Mouse (Mus musculus) ZHBTc4 (cell line): Measurements from ENCODE around the gene Mief2.

Experiments
- DNase-seq: peaks from one replicate; pipeline ENCODE4 v3.0.0-alpha.2; 2011; ENCODE audit warnings: low read depth, low spot score

Gene Mief2

DNA sequence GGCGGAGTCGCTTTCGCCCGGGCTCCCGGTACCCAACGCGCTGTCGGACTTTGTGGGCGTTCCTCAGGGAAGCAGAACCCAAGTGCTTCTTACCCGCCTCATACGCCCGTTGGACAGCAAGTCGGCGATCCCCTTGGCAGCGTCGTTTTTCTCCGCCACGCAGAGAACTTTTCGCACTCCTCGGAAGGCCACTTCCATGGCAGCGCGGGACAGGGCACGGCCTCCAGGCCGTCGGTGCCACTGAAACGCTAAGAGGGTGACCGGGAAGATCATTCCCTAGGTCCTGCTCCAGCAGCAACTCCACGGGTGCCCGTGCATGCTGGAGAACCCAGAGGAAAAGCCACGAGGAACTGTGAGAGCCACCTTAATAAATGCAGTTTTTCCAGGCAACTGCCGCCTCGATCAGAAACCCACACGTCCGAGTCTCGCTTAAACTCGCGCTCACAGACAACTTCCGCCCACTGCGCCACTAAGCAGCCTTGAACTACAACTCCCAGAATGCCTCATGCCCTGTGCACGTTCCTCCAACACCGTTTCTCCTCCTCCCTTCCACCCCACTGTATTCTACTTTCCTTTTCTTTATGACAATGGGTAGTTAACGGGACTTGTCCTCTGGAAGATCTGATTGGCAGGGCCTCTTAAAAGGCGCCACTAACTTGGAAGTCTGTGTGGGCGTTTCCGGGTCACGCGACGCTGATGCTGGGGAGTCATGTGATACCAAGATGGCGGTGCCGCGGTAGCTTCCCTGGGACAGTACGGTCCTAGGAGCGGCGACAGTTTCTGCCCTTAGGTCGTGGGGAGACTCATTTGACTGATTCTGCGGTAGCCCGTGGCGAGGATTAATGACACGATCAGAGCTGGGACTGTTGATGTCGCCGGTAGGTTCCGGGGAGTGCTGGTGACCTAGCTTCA is 48.9 kb downstream of the Mief2 start, which contains the start of the genes Top3a and Smcr8:
Gene Top3a (minus strand): TSS at position 537 of the 912 bp plus-strand sequence.
Gene Smcr8 (plus strand): TSS at position 696 of the 912 bp plus-strand sequence.
- DNase-seq: peak; percentile 98

DNA sequence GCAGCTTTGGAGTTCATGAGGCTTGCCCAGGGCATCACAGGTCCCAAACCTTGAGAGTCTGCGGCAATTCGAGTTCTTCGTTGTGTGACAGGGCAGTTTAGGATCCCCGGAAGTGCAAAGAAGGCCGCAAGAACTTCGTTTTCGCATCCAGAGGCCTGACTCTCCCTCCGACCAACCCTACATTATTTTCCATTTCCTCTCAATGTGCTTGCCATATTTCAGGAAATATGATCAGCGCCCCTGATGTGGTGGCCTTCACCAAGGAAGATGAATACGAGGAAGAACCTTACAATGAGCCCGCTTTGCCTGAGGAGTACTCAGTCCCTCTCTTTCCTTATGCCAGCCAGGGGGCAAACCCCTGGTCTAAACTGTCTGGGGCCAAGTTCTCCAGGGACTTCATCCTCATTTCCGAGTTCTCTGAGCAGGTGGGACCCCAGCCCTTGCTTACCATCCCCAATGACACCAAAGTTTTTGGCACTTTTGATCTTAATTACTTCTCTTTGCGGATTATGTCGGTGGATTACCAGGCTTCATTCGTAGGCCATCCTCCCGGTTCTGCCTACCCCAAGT is 49.7 kb downstream of the Mief2 start:
- DNase-seq: no peak

DNA sequence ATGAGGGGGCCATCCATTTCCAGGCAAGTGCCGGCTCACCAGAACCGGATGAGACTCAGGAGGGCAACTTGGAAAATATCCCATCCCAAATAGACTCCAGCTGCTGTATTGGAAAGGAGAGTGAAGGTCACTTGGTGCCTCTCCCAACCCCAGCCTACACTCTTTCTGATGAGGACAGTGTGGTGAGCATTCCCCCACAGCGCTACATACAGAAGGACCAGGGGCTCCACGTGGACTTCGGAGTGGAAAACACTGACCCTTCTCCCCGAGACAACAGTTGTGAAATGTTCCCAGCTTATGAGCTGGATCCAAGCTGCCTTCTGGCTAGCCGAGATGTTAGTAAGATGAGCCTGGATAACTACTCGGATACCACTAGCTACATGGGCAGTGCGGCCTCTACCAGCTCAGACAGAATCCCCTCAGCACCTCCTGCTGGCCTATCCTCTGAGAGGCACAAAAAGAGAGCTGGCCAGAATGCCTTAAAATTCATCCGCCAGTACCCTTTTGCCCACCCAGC is 51.5 kb downstream of the Mief2 start:
- no peak for DNase-seq
